Mouse (Mus musculus) embryonic facial prominence, embryonic 13.5 days (tissue): ENCODE measurements around the gene Spdya. TPM values are rescaled to one million over a fixed set of nuclear protein-coding genes. Genes with fewer than 3 reads are reported as not detected.
"Not testable (repeated sequence)": the region's sequence is repeated elsewhere in the genome, so short reads cannot be mapped to it uniquely, and the experiment has no call there.

ENCODE experiments used
- ATAC-seq: fragments of 200-750 bp; cut with Nextera tagmentation; 2 replicates; pipeline ENCODE4 v1.8.0; 2017; ENCODE audit warnings: low read depth; ENCODE audit not compliant: insufficient number of reproducible peaks, insufficient read depth, low FRiP score, low TSS enrichment
- H3K27ac ChIP-seq: fragments of 300-500 bp; sonication (generic); 2 replicates; pipeline ENCODE4 v1.5.1; 2015; ENCODE audit warnings: moderate library complexity, mild to moderate bottlenecking, inconsistent platforms
- H3K27me3 ChIP-seq: fragments of 300-500 bp; sonication (generic); 2 replicates; pipeline ENCODE4 v1.6.1; 2015; ENCODE audit warnings: mild to moderate bottlenecking, inconsistent platforms
- H3K36me3 ChIP-seq: fragments of 300-500 bp; sonication (generic); 2 replicates; pipeline ENCODE4 v1.6.1; 2015; ENCODE audit warnings: mild to moderate bottlenecking, inconsistent platforms
- H3K4me1 ChIP-seq: fragments of 300-500 bp; sonication (generic); 2 replicates; pipeline ENCODE4 v1.6.1; 2015; ENCODE audit warnings: inconsistent platforms
- H3K4me2 ChIP-seq: fragments of 300-500 bp; sonication (generic); 2 replicates; pipeline ENCODE4 v1.6.1; 2015; ENCODE audit warnings: moderate library complexity, mild to moderate bottlenecking, inconsistent platforms
- H3K4me3 ChIP-seq: fragments of 300-500 bp; sonication (generic); 2 replicates; pipeline ENCODE4 v1.5.1; 2015; ENCODE audit warnings: mild to moderate bottlenecking, inconsistent platforms
- H3K9ac ChIP-seq: fragments of 300-500 bp; sonication (generic); 2 replicates; pipeline ENCODE4 v1.6.1; 2015; ENCODE audit warnings: mild to moderate bottlenecking, inconsistent platforms
- H3K9me3 ChIP-seq: fragments of 300-500 bp; sonication (generic); 2 replicates; pipeline ENCODE4 v1.6.1; 2016; ENCODE audit warnings: inconsistent platforms
- WGBS: fragments of 180-500 bp; shearing (Covaris S2); methylation state at CpG from one replicate; pipeline ENCODE4 v1.1.7; 2015; ENCODE audit warnings: mixed read lengths; 5-methylcytosine and 5-hydroxymethylcytosine counted together
- polyA plus RNA-seq: library from polyadenylated mRNA; unstranded; fragments of >200 nt; fragmentation: Nextera tagmentation; extraction: Ambion mirVana; gene quantifications from 2 replicates; pipeline ENCODE4 v1.2.1, GENCODE M21; 2015

The Spdya gene
- polyA plus RNA-seq, 1 experiment from 2014 or later, result 1.2 TPM

- H3K36me3 ChIP-seq, result peaks cover 94% of the 10 kb centered on the region
- no peaks in the 10 kb centered on the region for H3K27me3 ChIP-seq
- H3K9me3 ChIP-seq, result no peaks in the 10 kb centered on the region
- WGBS, result 92% methylated on average over 4 of the region's 4 CpGs
- no peak overlapping the region for H3K27ac ChIP-seq
- no peak for ATAC-seq
- no peaks in the 10 kb centered on the region for H3K4me1 ChIP-seq
- no peak overlapping the region for H3K9ac ChIP-seq
- no peak overlapping the region for H3K4me3 ChIP-seq
- H3K4me2 ChIP-seq, result no peak overlapping the region
Measured at GRCm38 (mm10) chr17:71637750-71638265, 85.9 kb downstream of the Spdya start.

- 81% methylated on average over 5 of the region's 5 CpGs for WGBS
- H3K36me3 ChIP-seq, result peaks cover 89% of the 10 kb centered on the region
- not testable (repeated sequence) for H3K4me2 ChIP-seq, H3K9me3 ChIP-seq, H3K27ac ChIP-seq, H3K27me3 ChIP-seq, H3K4me3 ChIP-seq, ATAC-seq, H3K9ac ChIP-seq, H3K4me1 ChIP-seq
Measured at GRCm38 (mm10) chr17:71639056-71639455, 87.2 kb downstream of the Spdya start.

Other genes with a start within 250 kb of the Spdya start
- gene Emilin2, start 240.1 kb upstream of the Spdya start, polyA plus RNA-seq, result 21.3 and 21.8 TPM in 2 replicates
- 4.8 and 5.0 TPM in 2 replicates for gene Gm4707, start 92.1 kb upstream of the Spdya start, polyA plus RNA-seq
- 78.7 and 81.7 TPM in 2 replicates for gene Smchd1, start 76.7 kb upstream of the Spdya start, polyA plus RNA-seq
- 46.1 and 48.7 TPM in 2 replicates for gene Ndc80, start 25.2 kb upstream of the Spdya start, polyA plus RNA-seq
- gene Wdr43, start 63.8 kb downstream of the Spdya start, polyA plus RNA-seq, result 77.3 and 77.4 TPM in 2 replicates
- 0.12 and 0.41 TPM in 2 replicates for gene Togaram2, start 121.2 kb downstream of the Spdya start, polyA plus RNA-seq
- 0.06 TPM in 1 of 2 replicates, not detected in the other for gene Pcare, start 200.8 kb downstream of the Spdya start, polyA plus RNA-seq
- gene Clip4, start 216.4 kb downstream of the Spdya start, polyA plus RNA-seq, result 6.4 and 9.9 TPM in 2 replicates